8 mouse cellular contexts compared by ENCODE assay signal in the genomic region with DNA sequence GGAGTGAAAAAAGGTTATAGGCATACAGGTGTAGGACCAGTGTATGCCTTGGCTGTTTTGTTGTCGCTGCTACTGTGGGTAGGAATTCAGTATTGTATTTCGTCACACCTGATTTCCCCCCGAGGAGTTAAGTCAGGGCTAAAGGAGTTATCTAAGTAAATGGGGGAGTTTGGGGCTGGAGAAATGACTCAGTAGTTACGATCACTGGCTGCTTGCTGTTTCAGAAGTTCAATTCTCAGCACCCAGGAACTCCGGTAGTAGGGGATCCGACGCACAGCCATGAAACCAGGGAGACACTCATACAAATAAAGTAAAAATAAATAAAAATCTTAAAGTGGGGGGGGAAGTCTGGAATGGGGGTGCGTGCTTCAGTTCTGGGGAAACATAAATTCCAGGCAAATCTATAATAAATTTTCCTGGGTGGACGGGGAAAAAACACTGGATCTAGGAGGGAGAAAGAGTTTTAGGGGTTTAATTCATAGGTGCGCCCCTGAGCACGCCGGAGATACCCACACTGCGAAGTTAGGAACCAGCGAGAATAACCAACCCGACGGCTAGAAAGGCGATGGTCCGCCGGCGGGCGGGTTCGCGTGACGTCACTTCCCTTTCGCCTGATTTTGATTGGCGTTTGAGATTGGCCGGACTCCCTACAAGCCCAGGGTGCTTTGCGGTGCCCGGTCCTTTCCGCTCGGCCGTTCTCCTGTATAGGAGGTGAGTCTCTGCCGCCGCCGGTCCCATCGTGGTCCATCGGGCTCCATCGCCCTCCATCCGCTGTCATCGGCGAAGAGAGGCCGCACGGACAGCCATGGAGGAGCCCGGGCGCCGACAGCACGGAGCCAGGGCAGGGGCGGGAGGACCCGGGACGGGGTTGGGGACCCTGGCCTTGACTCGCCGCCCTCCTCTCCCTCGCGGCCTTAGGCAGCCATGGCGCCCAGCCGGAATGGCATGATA. TPM values are rescaled to one million over a fixed set of nuclear protein-coding genes. Genes with fewer than 3 reads are reported as not detected.
DNase-seq lines count a peak whose midpoint lies in the region; ATAC-seq lines count a peak whose summit lies in the region.

Gene Rpl13 (plus strand): TSS at position 616 of the 951 bp plus-strand sequence.

- WGBS in hindbrain, embryonic 14.5 days, result 2% methylated on average over 55 of the region's 56 CpGs

- peaks cover 10% of the 10 kb centered on the region for H3K4me1 ChIP-seq in hindbrain, embryonic 14.5 days (replicated peaks; ENCODE audit: control insufficient read depth, insufficient read depth, low read length)

- no peaks in the 10 kb centered on the region for H3K9me3 ChIP-seq in hindbrain, embryonic 14.5 days (ENCODE audit: control insufficient read depth, low read length)

- H3K4me2 ChIP-seq in hindbrain, embryonic 14.5 days (replicated peaks), result peak within 1 kb of the TSS; percentile 89

- H3K4me3 ChIP-seq in hindbrain, embryonic 14.5 days (replicated peaks; ENCODE audit: low read length), result peak within 1 kb of the TSS; percentile 91

- H3K36me3 ChIP-seq in hindbrain, embryonic 14.5 days (replicated peaks; ENCODE audit: control insufficient read depth, insufficient read depth), result peaks cover 46% of the 10 kb centered on the region

- H3K27me3 ChIP-seq in hindbrain, embryonic 14.5 days (ENCODE audit: control insufficient read depth, insufficient read depth, low read length), result no peaks in the 10 kb centered on the region

- peak within 1 kb of the TSS; percentile 96 for H3K27ac ChIP-seq in hindbrain, embryonic 14.5 days

- peak; percentile 95 for DNase-seq in R1 (ENCODE audit: low read depth, low spot score)
- DNase-seq in cerebellum, postnatal 25 days, result peak; percentile 98
- DNase-seq in frontal cortex, postnatal 25 days (ENCODE audit: low spot score in 2 of 2), result peak; percentile 95 to 96
- peak; percentile 99 for DNase-seq in hindbrain, embryonic 14.5 days (ENCODE audit: low spot score)
- DNase-seq in layer of hippocampus, postnatal 36 days, result peak; percentile 97 to 98
- DNase-seq in lung, postnatal 36 days, result peak; percentile 99
- DNase-seq in retina, postnatal 1 day, result peak; percentile 97
- DNase-seq in urinary bladder, adult 18-20 months (ENCODE audit: low spot score in 2 of 2), result peak; percentile 94 to 97

- ATAC-seq in hindbrain, embryonic 14.5 days (ENCODE audit: low FRiP score), result peak; percentile 94

- H3K9ac ChIP-seq in hindbrain, embryonic 14.5 days, result peak within 1 kb of the TSS; percentile 97

RNA-seq across cellular contexts. Expression of gene Rpl13, which starts in this region (rescaled TPM):
- polyA plus RNA-seq in hindbrain, embryonic 14.5 days (2014; fragmentation: Nextera tagmentation; extraction: Ambion mirVana), result 766 and 865 TPM in 2 replicates
- total RNA-seq in layer of hippocampus, postnatal 36 days (2021), result 100 to 1,000 TPM; 391 to 451 TPM

Comparison
In these comparisons a context has a peak if more than half of its experiments do, and no peak if none do; other contexts are left out.
1. Peak in every context shown above with its lines: DNase-seq, ATAC-seq, H3K4me3 ChIP-seq and H3K27ac ChIP-seq.